Mouse (Mus musculus) heart, embryonic 10.5 days (tissue): Measurements from ENCODE around the gene Ap3d1. TPM values are rescaled to one million over a fixed set of nuclear protein-coding genes. Genes with fewer than 3 reads are reported as not detected.

Source experiments
- DNase-seq: peaks from one replicate; pipeline ENCODE4 v3.0.0-alpha.2; 2017; ENCODE audit warnings: low spot score
- H3K27ac ChIP-seq: fragments of 300-500 bp; sonication (generic); 2 replicates; pipeline ENCODE4 v1.5.1; 2016; ENCODE audit warnings: mild to moderate bottlenecking
- H3K27me3 ChIP-seq: fragments of 300-500 bp; sonication (generic); 2 replicates; pipeline ENCODE4 v1.6.1; 2016; ENCODE audit warnings: mild to moderate bottlenecking; ENCODE audit not compliant: poor library complexity, insufficient read depth, severe bottlenecking
- H3K36me3 ChIP-seq: fragments of 300-500 bp; sonication (generic); 2 replicates; pipeline ENCODE4 v1.6.1; 2016; ENCODE audit warnings: mild to moderate bottlenecking, moderate library complexity
- H3K4me1 ChIP-seq: fragments of 300-500 bp; sonication (generic); 2 replicates; pipeline ENCODE4 v1.6.1; 2016; ENCODE audit warnings: mild to moderate bottlenecking
- H3K4me3 ChIP-seq: fragments of 300-500 bp; sonication (generic); 2 replicates; pipeline ENCODE4 v1.5.1; 2016; ENCODE audit warnings: mild to moderate bottlenecking, moderate library complexity
- H3K9me3 ChIP-seq: fragments of 300-500 bp; sonication (generic); 2 replicates; pipeline ENCODE4 v1.6.1; 2016; ENCODE audit warnings: mild to moderate bottlenecking, moderate library complexity
- WGBS: fragments of 180-500 bp; shearing (Covaris S2); methylation state at CpG from one replicate; pipeline ENCODE4 v1.1.7; 2016; 5-methylcytosine and 5-hydroxymethylcytosine counted together
- polyA plus RNA-seq: library from polyadenylated mRNA; unstranded; fragments of >200 nt; fragmentation: Nextera tagmentation; extraction: Ambion mirVana; gene quantifications from 2 replicates; pipeline ENCODE4 v1.2.1, GENCODE M21; 2016

Ap3d1 gene
- polyA plus RNA-seq, 1 experiment from 2014 or later = 60.4 TPM

GRCm38 (mm10) chr10:80755291-80756015, 13.4 kb upstream of the Ap3d1 start:
- Histone ChIP-seq H3K27me3 (no peaks in the 10 kb centered on the region), H3K4me3 (peak overlapping the region; percentile 100), H3K4me1 (peaks cover 68% of the 10 kb centered on the region), H3K27ac (peak overlapping the region; percentile 100), H3K9me3 (no peaks in the 10 kb centered on the region), H3K36me3 (no peaks in the 10 kb centered on the region)
- no peak for DNase-seq
- WGBS = under 1% methylated on average over 75 of the region's 75 CpGs

GRCm38 (mm10) chr10:80754594-80755290, 12.7 kb upstream of the Ap3d1 start, which contains the start of gene Dot1l:
Gene Dot1l, plus strand, starts transcription at chr10:80755206.
- Histone ChIP-seq H3K4me3 (peak within 1 kb of the TSS; percentile 100), H3K27me3 (no peaks in the 10 kb centered on the region), H3K9me3 (no peaks in the 10 kb centered on the region), H3K4me1 (peaks cover 61% of the 10 kb centered on the region), H3K27ac (peak within 1 kb of the TSS; percentile 100), H3K36me3 (no peaks in the 10 kb centered on the region)
- WGBS = under 1% methylated on average over 57 of the region's 57 CpGs
- DNase-seq = peak; percentile 97

GRCm38 (mm10) chr10:80752079-80752625, 10.1 kb upstream of the Ap3d1 start:
- H3K4me1 ChIP-seq = peaks cover 46% of the 10 kb centered on the region
- no peaks in the 10 kb centered on the region for H3K9me3 ChIP-seq
- 4% methylated on average over 6 of the region's 6 CpGs for WGBS
- H3K4me3 ChIP-seq = peak overlapping the region; percentile 51
- H3K36me3 ChIP-seq = no peaks in the 10 kb centered on the region
- H3K27me3 ChIP-seq = no peaks in the 10 kb centered on the region
- peak overlapping the region; percentile 92 for H3K27ac ChIP-seq
- peak; percentile 97 for DNase-seq

DNA sequence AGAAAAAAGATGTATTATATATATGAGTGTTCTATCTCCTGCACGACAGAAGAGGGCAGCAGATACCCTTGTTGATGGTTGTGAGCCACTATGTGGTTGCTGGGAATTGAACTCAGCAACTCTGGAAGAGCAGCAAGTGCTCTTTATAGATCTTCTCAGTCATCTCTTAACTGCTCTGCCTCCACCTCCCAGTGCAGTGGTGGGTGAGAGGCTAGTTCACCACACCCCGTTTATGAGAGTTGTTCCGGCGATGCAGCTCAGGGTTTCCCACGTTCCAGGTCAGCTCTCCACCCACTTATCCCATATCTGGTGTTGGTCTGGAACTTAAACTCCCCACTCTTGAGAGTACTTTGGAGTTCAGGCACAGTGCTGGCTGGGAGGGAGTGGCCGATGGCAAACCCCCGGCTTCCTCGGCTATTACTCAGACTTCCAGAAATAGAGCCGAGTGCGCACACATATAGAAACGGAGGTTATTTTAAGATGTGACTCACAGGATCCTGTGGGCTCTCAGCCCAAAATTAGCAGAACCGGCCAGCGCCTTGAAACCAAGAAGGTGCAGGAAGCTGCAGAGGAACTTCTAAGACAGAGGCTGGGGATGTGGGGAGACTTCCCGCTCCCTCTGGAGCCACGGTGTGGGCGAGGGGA, 9.2 kb upstream of the Ap3d1 start:
- peaks cover 38% of the 10 kb centered on the region for H3K4me1 ChIP-seq
- 7% methylated on average over 16 of the region's 16 CpGs for WGBS
- H3K27me3 ChIP-seq = no peaks in the 10 kb centered on the region
- H3K9me3 ChIP-seq = no peaks in the 10 kb centered on the region
- peak; percentile 92 for DNase-seq
- H3K27ac ChIP-seq = peak overlapping the region; percentile 92
- no peaks in the 10 kb centered on the region for H3K36me3 ChIP-seq
- peak overlapping the region; percentile 51 for H3K4me3 ChIP-seq

DNA sequence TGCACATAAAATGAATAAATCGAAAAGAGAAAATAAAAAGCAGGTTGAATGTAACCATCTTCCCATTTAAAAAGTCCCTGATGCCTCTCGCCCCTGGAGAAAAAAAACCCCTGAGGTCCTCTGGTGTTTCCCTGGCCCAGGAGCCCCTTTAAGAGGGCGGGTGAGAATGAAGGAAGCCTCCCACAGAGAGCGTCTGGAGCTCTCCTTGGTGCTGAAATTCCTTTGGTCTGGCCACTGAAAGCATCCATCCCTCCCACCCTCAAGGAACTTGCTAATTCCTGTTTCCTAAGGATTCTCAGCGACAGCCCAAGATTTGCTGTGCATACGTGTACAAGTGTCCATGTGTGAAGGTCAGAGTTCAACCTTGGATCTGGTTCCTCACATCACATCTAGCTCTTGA, 6.5 kb upstream of the Ap3d1 start:
- H3K27ac ChIP-seq = no peak overlapping the region
- H3K4me1 ChIP-seq = peaks cover 32% of the 10 kb centered on the region
- WGBS = 7% methylated on average over 6 of the region's 6 CpGs
- no peaks in the 10 kb centered on the region for H3K36me3 ChIP-seq
- no peaks in the 10 kb centered on the region for H3K27me3 ChIP-seq
- H3K4me3 ChIP-seq = no peak overlapping the region
- H3K9me3 ChIP-seq = no peaks in the 10 kb centered on the region
- no peak for DNase-seq

DNA sequence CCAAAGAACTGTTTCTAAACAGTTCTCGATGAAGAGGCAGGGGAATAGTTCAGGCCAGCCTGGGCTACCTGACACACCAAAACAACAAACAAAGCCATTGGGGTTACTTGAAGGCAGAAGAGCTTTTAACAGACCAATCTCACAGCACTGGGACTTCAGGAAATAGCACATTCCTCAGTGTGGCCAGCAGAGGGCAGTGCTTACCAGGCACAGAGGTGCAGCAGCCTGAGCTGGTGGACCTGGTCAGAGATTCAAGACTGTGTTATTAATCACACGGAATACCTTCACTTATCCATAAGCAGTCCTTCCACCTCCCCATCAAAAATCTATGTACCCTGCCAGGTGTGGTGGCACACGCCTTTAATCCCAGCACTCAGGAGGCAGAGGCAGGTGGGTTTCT, 5.3 kb upstream of the Ap3d1 start:
- no peaks in the 10 kb centered on the region for H3K36me3 ChIP-seq
- peaks cover 33% of the 10 kb centered on the region for H3K4me1 ChIP-seq
- H3K4me3 ChIP-seq = no peak overlapping the region
- no peaks in the 10 kb centered on the region for H3K27me3 ChIP-seq
- no peaks in the 10 kb centered on the region for H3K9me3 ChIP-seq
- 16% methylated on average over 3 of the region's 3 CpGs for WGBS
- H3K27ac ChIP-seq = no peak overlapping the region
- peak; percentile 89 for DNase-seq

GRCm38 (mm10) chr10:80744262-80744661, 2.2 kb upstream of the Ap3d1 start:
- Histone ChIP-seq H3K9me3 (no peaks in the 10 kb centered on the region), H3K36me3 (peaks cover 3% of the 10 kb centered on the region; the same call in 1 of the 2 replicates), H3K27ac (no peak overlapping the region), H3K27me3 (no peaks in the 10 kb centered on the region), H3K4me3 (no peak overlapping the region), H3K4me1 (peaks cover 39% of the 10 kb centered on the region)
- peak; percentile 91 for DNase-seq
- 37% methylated on average over 5 of the region's 5 CpGs for WGBS

DNA sequence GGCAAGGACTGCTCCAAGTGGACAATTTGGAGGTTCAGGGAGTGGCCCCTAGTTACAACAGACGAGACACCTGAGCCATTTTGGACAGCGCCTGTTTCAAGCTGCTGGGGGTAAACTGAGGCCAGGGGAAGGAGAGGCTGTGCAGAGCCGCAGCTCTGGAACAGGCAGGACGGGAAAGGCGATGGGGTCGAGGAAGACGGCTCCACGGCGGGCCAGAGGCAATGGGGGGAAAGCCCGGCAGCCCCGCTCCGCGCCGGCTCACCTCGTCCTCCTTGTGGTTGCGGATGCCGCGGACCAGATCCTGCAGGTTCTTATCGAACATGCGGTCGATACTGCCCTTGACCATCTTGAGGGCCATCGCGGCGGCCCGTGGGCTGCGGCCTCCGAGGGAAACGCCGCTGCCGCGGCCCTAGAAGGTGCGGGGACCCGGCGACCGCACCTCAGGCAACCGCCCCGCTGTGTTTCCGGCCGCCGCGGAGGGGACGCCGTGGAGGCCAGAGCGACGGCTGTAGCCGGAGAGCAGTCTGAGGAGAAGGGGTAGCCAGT, 357 bp downstream of the Ap3d1 start:
- H3K36me3 ChIP-seq = peaks cover 11% of the 10 kb centered on the region
- no peaks in the 10 kb centered on the region for H3K9me3 ChIP-seq
- DNase-seq = no peak
- H3K27ac ChIP-seq = peak overlapping the region; percentile 92
- H3K4me1 ChIP-seq = peaks cover 40% of the 10 kb centered on the region
- H3K4me3 ChIP-seq = peak overlapping the region; percentile 97
- WGBS = under 1% methylated on average over 46 of the region's 46 CpGs
- H3K27me3 ChIP-seq = no peaks in the 10 kb centered on the region

DNA sequence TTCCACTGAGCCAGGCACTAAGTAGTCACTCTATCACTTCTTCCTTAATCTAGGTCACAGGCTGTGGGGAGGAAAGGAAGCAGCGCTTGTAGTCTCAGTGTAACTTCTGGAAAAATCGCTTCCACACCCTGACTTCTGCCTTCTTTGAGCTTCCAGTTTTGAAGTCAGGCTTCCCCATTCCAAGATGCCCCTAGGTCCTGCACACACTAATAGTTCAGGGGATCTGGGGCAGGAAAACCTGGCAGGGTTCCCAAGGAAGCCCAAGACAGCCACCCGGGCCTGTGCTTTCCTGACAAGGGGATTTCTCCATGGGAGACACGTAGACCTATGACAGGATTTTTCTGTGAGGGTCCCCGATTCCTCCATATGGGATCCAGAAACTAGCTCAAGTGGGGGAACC, 918 bp downstream of the Ap3d1 start:
- Histone ChIP-seq H3K9me3 (no peaks in the 10 kb centered on the region), H3K4me3 (peak overlapping the region; percentile 97), H3K4me1 (peaks cover 43% of the 10 kb centered on the region), H3K36me3 (peaks cover 12% of the 10 kb centered on the region), H3K27me3 (no peaks in the 10 kb centered on the region), H3K27ac (peak overlapping the region; percentile 92)
- DNase-seq = no peak
- 25% methylated on average over 5 of the region's 5 CpGs for WGBS

DNA sequence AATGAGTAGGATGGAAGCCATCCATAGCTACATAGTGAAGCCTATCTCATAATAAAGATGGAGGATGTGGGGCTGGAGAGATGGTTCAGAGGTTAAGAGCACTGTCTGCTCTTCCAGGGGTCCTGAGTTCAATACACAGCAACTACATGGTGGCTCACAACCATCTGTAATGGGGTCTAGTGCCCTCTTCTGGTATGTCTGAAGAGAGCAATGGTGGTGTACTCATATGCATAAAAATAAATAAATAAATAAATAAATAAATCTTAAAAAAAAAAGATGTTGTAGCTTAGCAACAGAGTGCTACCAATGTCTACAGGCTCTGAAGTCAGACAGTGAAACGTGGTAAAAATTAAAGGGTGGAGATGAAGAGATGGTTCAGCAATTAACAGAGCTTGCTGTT, 3.4 kb downstream of the Ap3d1 start:
- Histone ChIP-seq H3K4me1 (peaks cover 38% of the 10 kb centered on the region), H3K36me3 (peaks cover 29% of the 10 kb centered on the region), H3K4me3 (no peak overlapping the region), H3K27me3 (no peaks in the 10 kb centered on the region), H3K27ac (no peak overlapping the region), H3K9me3 (no peaks in the 10 kb centered on the region)
- 73% methylated on average over 1 of the region's 1 CpGs for WGBS
- DNase-seq = no peak

- Histone ChIP-seq H3K4me1 (peaks cover 39% of the 10 kb centered on the region), H3K27ac (no peak overlapping the region), H3K36me3 (peaks cover 47% of the 10 kb centered on the region), H3K4me3 (no peak overlapping the region), H3K27me3 (no peaks in the 10 kb centered on the region), H3K9me3 (no peaks in the 10 kb centered on the region)
- DNase-seq = no peak
- 58% methylated on average over 5 of the region's 5 CpGs for WGBS
Measured at GRCm38 (mm10) chr10:80736731-80737130, 5.3 kb downstream of the Ap3d1 start.

- no peak for DNase-seq
- no peak overlapping the region for H3K27ac ChIP-seq
- peaks cover 81% of the 10 kb centered on the region for H3K36me3 ChIP-seq
- H3K4me1 ChIP-seq = peaks cover 34% of the 10 kb centered on the region
- H3K27me3 ChIP-seq = no peaks in the 10 kb centered on the region
- 76% methylated on average over 6 of the region's 6 CpGs for WGBS
- H3K9me3 ChIP-seq = no peaks in the 10 kb centered on the region
- no peak overlapping the region for H3K4me3 ChIP-seq
Measured at GRCm38 (mm10) chr10:80732611-80733101, 9.4 kb downstream of the Ap3d1 start.
